Mouse (Mus musculus) liver, embryonic 14.5 days (tissue): ENCODE results near the gene Lrrc8a. TPM values are rescaled to one million over a fixed set of nuclear protein-coding genes. Genes with fewer than 3 reads are reported as not detected.

Experiments used
- ATAC-seq: fragments of 200-750 bp; cut with Nextera tagmentation; 2 replicates; pipeline ENCODE4 v1.8.0; 2017; ENCODE audit warnings: moderate number of reproducible peaks, mild to moderate bottlenecking, moderate library complexity; ENCODE audit not compliant: insufficient read depth
- DNase-seq, 3 experiments: peaks; one replicate each; pipeline ENCODE4 v3.0.0-alpha.2; 2012 to 2013; ENCODE audit warnings: low read depth in 3 of 3, low spot score in 3 of 3
- H3K27ac ChIP-seq: fragments of 300-500 bp; sonication (generic); 2 replicates; pipeline ENCODE4 v1.5.1; 2014; ENCODE audit warnings: moderate library complexity, mild to moderate bottlenecking, control low read depth, inconsistent platforms
- H3K27me3 ChIP-seq: fragments of 300-500 bp; sonication (generic); 2 replicates; pipeline ENCODE4 v1.6.1; 2014; ENCODE audit warnings: mild to moderate bottlenecking, low read length, moderate library complexity; ENCODE audit not compliant: control insufficient read depth, insufficient read depth
- H3K36me3 ChIP-seq: fragments of 300-500 bp; sonication (generic); replicated peaks from 2 replicates; pipeline ENCODE4 v1.6.1; 2014; ENCODE audit warnings: low read depth; ENCODE audit not compliant: control insufficient read depth, insufficient read depth
- H3K4me1 ChIP-seq, 2 experiments: fragments of 200-500 bp in 1 of 2; fragments of 300-500 bp in 1 of 2; sonication (generic) in 1 of 2; replicated peaks; 2 replicates each; pipeline ENCODE4 v1.6.1; 2012 to 2014; ENCODE audit warnings: antibody characterized with exemption in 1 of 2, inconsistent platforms in 1 of 2, low read length in 1 of 2; ENCODE audit not compliant: control insufficient read depth in 2 of 2, insufficient read depth in 2 of 2
- H3K4me2 ChIP-seq: fragments of 300-500 bp; sonication (generic); 2 replicates; pipeline ENCODE4 v1.6.1; 2014; ENCODE audit warnings: low read depth, mild to moderate bottlenecking, control low read depth, moderate library complexity
- H3K4me3 ChIP-seq, 2 experiments: fragments of 200-500 bp in 1 of 2; fragments of 300-500 bp in 1 of 2; sonication (generic) in 1 of 2; 2 replicates each; pipeline ENCODE4 v1.5.1; 2012 to 2014; ENCODE audit warnings: low read depth in 2 of 2, low read length in 2 of 2, mild to moderate bottlenecking in 2 of 2, control low read depth in 1 of 2, inconsistent platforms in 1 of 2, moderate library complexity in 1 of 2; ENCODE audit not compliant: insufficient read depth in 1 of 2
- H3K9ac ChIP-seq: fragments of 300-500 bp; sonication (generic); replicated peaks from 2 replicates; pipeline ENCODE4 v1.6.1; 2014; ENCODE audit warnings: mild to moderate bottlenecking, control low read depth, moderate library complexity
- H3K9me3 ChIP-seq: fragments of 300-500 bp; sonication (generic); 2 replicates; pipeline ENCODE4 v1.6.1; 2016; ENCODE audit warnings: low read length, mixed read lengths; ENCODE audit not compliant: control insufficient read depth
- CTCF ChIP-seq: IDR thresholded peaks from 2 replicates; pipeline ENCODE4 v1.5.1; 2016; ENCODE audit warnings: antibody characterized with exemption, low read depth, control low read depth
- EP300 ChIP-seq: IDR thresholded peaks from 2 replicates; pipeline ENCODE4 v1.6.1; 2016; ENCODE audit warnings: antibody characterized with exemption, low read depth
- WGBS: fragments of 180-500 bp; shearing (Covaris S2); extraction: QIAGEN DNeasy Blood & Tissue Kit; methylation state at CpG from one replicate; pipeline ENCODE4 v1.1.7; 2014; ENCODE audit not compliant: insufficient replicate concordance; 5-methylcytosine and 5-hydroxymethylcytosine counted together
- polyA plus RNA-seq, 2 experiments: library from polyadenylated mRNA; depleted of rRNA in 1 of 2; stranded (reverse) in 1 of 2; unstranded in 1 of 2; fragments of >200 nt; fragmentation: Nextera tagmentation in 1 of 2; extraction: Ambion mirVana in 1 of 2; gene quantifications; 2 replicates each; pipeline versions ENCODE4 v1.2.1 to v1.2.3; 2012 to 2014

Lrrc8a gene
- polyA plus RNA-seq, 2 experiments, result 3.4 to 10.8 TPM

GRCm38 (mm10) chr2:30207886-30208285 is 29.6 kb upstream of the Lrrc8a start:
- H3K4me1 ChIP-seq, result peaks cover 3 to 16% of the 10 kb centered on the region in 2 experiments; a peak in 3 of 4 replicates
- no peak overlapping the region for H3K27ac ChIP-seq
- DNase-seq (no peak), ATAC-seq (no peak)
- H3K9me3 ChIP-seq, result no peaks in the 10 kb centered on the region
- H3K27me3 ChIP-seq, result no peaks in the 10 kb centered on the region
- TF ChIP-seq EP300, result no peak
- TF ChIP-seq CTCF, result no peak
- H3K9ac ChIP-seq, result no peak overlapping the region
- 66% methylated on average over 5 of the region's 5 CpGs for WGBS
- no peak overlapping the region for H3K4me2 ChIP-seq
- no peak overlapping the region for H3K4me3 ChIP-seq
- no peaks in the 10 kb centered on the region for H3K36me3 ChIP-seq

GRCm38 (mm10) chr2:30211408-30212168 is 25.9 kb upstream of the Lrrc8a start:
- Histone ChIP-seq H3K9ac (no peak overlapping the region), H3K36me3 (no peaks in the 10 kb centered on the region), H3K9me3 (no peaks in the 10 kb centered on the region), H3K4me2 (no peak overlapping the region), H3K27me3 (no peaks in the 10 kb centered on the region), H3K27ac (no peak overlapping the region), H3K4me1 (peaks cover 0 to 5% of the 10 kb centered on the region in 2 experiments; a peak in 2 of 4 replicates), H3K4me3 (no peak overlapping the region)
- DNase-seq (no peak), ATAC-seq (peak; percentile 26; the same call in 1 of the 2 replicates)
- WGBS, result 50% methylated on average over 6 of the region's 6 CpGs
- no peak for TF ChIP-seq EP300
- TF ChIP-seq CTCF, result no peak

GRCm38 (mm10) chr2:30212169-30212545 is 25.4 kb upstream of the Lrrc8a start:
- DNase-seq (no peak), ATAC-seq (no peak)
- Histone ChIP-seq H3K4me2 (no peak overlapping the region), H3K36me3 (no peaks in the 10 kb centered on the region), H3K4me3 (no peak overlapping the region), H3K27ac (no peak overlapping the region), H3K27me3 (no peaks in the 10 kb centered on the region), H3K9ac (no peak overlapping the region), H3K4me1 (peaks cover 0 to 4% of the 10 kb centered on the region in 2 experiments; a peak in 1 of 4 replicates), H3K9me3 (no peaks in the 10 kb centered on the region)
- TF ChIP-seq CTCF, result no peak
- TF ChIP-seq EP300, result no peak
- WGBS, result 50% methylated on average over 4 of the region's 4 CpGs

GRCm38 (mm10) chr2:30212951-30213350 is 24.6 kb upstream of the Lrrc8a start:
- Histone ChIP-seq H3K4me3 (no peak overlapping the region), H3K4me2 (no peak overlapping the region), H3K9ac (no peak overlapping the region), H3K27me3 (no peaks in the 10 kb centered on the region), H3K27ac (no peak overlapping the region), H3K9me3 (no peaks in the 10 kb centered on the region), H3K4me1 (peaks cover 0 to 4% of the 10 kb centered on the region in 2 experiments; a peak in 1 of 4 replicates), H3K36me3 (no peaks in the 10 kb centered on the region)
- ATAC-seq (no peak), DNase-seq (no peak)
- 59% methylated on average over 1 of the region's 1 CpGs for WGBS
- TF ChIP-seq CTCF (no peak), EP300 (no peak)

GRCm38 (mm10) chr2:30214745-30215144 is 22.8 kb upstream of the Lrrc8a start:
- no peaks in the 10 kb centered on the region for H3K9me3 ChIP-seq
- H3K4me3 ChIP-seq, result no peak overlapping the region
- TF ChIP-seq EP300, result no peak
- TF ChIP-seq CTCF, result no peak
- 67% methylated on average over 3 of the region's 3 CpGs for WGBS
- H3K4me2 ChIP-seq, result no peak overlapping the region
- H3K9ac ChIP-seq, result no peak overlapping the region
- H3K4me1 ChIP-seq, result peaks cover 0 to 4% of the 10 kb centered on the region in 2 experiments; a peak in 1 of 4 replicates
- no peaks in the 10 kb centered on the region for H3K27me3 ChIP-seq
- no peaks in the 10 kb centered on the region for H3K36me3 ChIP-seq
- no peak for DNase-seq
- ATAC-seq, result no peak
- H3K27ac ChIP-seq, result no peak overlapping the region
